Mouse (Mus musculus) MEL (cell line): ENCODE measurements around the gene Rab11fip3.

Experiments
- CTCF ChIP-seq, 3 experiments: IDR thresholded peaks in 2 of 3; conservative IDR thresholded peaks in 1 of 3; 2 replicates each; pipeline ENCODE4 v1.5.1; 2011 to 2012; ENCODE audit warnings: low read length in 3 of 3, low read depth in 2 of 3, mild to moderate bottlenecking in 2 of 3, improper control_type of control experiment in 1 of 3, inconsistent platforms in 1 of 3, mixed read lengths in 1 of 3, moderate library complexity in 1 of 3; ENCODE audit not compliant: control insufficient read depth in 1 of 3, insufficient read depth in 1 of 3, poor library complexity in 1 of 3, severe bottlenecking in 1 of 3
- UBTF ChIP-seq: IDR thresholded peaks from 2 replicates; pipeline ENCODE4 v1.6.1; 2012; ENCODE audit warnings: low read depth, mild to moderate bottlenecking, inconsistent platforms, low read length, improper control_type of control experiment, moderate library complexity, borderline replicate concordance; ENCODE audit not compliant: insufficient read depth
- USF2 ChIP-seq, 2 experiments: IDR thresholded peaks; 2 replicates each; pipeline ENCODE4 v1.6.1; 2011 to 2012; ENCODE audit warnings: improper control_type of control experiment in 2 of 2, low read length in 2 of 2, borderline replicate concordance in 1 of 2, inconsistent platforms in 1 of 2, low read depth in 1 of 2, mild to moderate bottlenecking in 1 of 2; ENCODE audit not compliant: insufficient read depth in 1 of 2

- no peak for TF ChIP-seq CTCF (IDR thresholded peaks at IDR 0.05 in 2 of 3, conservative IDR thresholded peaks at IDR 0.05 in 1 of 3; ENCODE audit: control insufficient read depth in 1 of 3, insufficient read depth in 1 of 3, low read depth in 2 of 3, low read length in 3 of 3, poor library complexity in 1 of 3, severe bottlenecking in 1 of 3)
- TF ChIP-seq USF2 (IDR thresholded peaks at IDR 0.05; ENCODE audit: borderline replicate concordance in 1 of 2, insufficient read depth in 1 of 2, low read depth in 1 of 2, low read length in 2 of 2) = no peak
- no peak for TF ChIP-seq UBTF
Measured at GRCm38 (mm10) chr17:25968176-25968575, 101.2 kb downstream of the Rab11fip3 start.
